Mouse (Mus musculus) hindbrain, embryonic 11.5 days (tissue): ENCODE results near the gene Btc. TPM values are rescaled to one million over a fixed set of nuclear protein-coding genes. Genes with fewer than 3 reads are reported as not detected.

Source experiments
- ATAC-seq: fragments of 200-750 bp; cut with Nextera tagmentation; 2 replicates; pipeline ENCODE4 v1.8.0; 2017; ENCODE audit warnings: mild to moderate bottlenecking, moderate TSS enrichment, moderate library complexity; ENCODE audit not compliant: low FRiP score
- DNase-seq: peaks from one replicate; pipeline ENCODE4 v3.0.0-alpha.2; 2015; ENCODE audit warnings: low spot score
- H3K27ac ChIP-seq: fragments of 300-500 bp; sonication (generic); 2 replicates; pipeline ENCODE4 v1.5.1; 2014; ENCODE audit warnings: mild to moderate bottlenecking, low read depth, low read length
- H3K27me3 ChIP-seq: fragments of 300-500 bp; sonication (generic); 2 replicates; pipeline ENCODE4 v1.6.1; 2014; ENCODE audit warnings: mild to moderate bottlenecking, low read length, moderate library complexity, mixed read lengths; ENCODE audit not compliant: control insufficient read depth, insufficient read depth
- H3K36me3 ChIP-seq: fragments of 300-500 bp; sonication (generic); 2 replicates; pipeline ENCODE4 v1.6.1; 2014; ENCODE audit warnings: mild to moderate bottlenecking, low read length, moderate library complexity, mixed read lengths; ENCODE audit not compliant: control insufficient read depth, insufficient read depth
- H3K4me1 ChIP-seq: fragments of 300-500 bp; sonication (generic); replicated peaks from 2 replicates; pipeline ENCODE4 v1.6.1; 2014; ENCODE audit warnings: low read length, mixed read lengths; ENCODE audit not compliant: control insufficient read depth, insufficient read depth
- H3K4me2 ChIP-seq: fragments of 300-500 bp; sonication (generic); replicated peaks from 2 replicates; pipeline ENCODE4 v1.6.1; 2014; ENCODE audit warnings: mild to moderate bottlenecking, low read depth, low read length
- H3K4me3 ChIP-seq: fragments of 300-500 bp; sonication (generic); 2 replicates; pipeline ENCODE4 v1.5.1; 2014; ENCODE audit warnings: low read depth, low read length
- H3K9ac ChIP-seq: fragments of 300-500 bp; sonication (generic); 2 replicates; pipeline ENCODE4 v1.6.1; 2014; ENCODE audit warnings: low read depth, low read length
- H3K9me3 ChIP-seq: fragments of 300-500 bp; sonication (generic); 2 replicates; pipeline ENCODE4 v1.6.1; 2016; ENCODE audit warnings: low read length; ENCODE audit not compliant: control insufficient read depth
- WGBS: fragments of 180-500 bp; shearing (Covaris S2); extraction: QIAGEN DNeasy Blood & Tissue Kit; methylation state at CpG from one replicate; pipeline ENCODE4 v1.1.7; 2014; 5-methylcytosine and 5-hydroxymethylcytosine counted together
- polyA plus RNA-seq: library from polyadenylated mRNA; unstranded; fragments of >200 nt; fragmentation: Nextera tagmentation; extraction: Ambion mirVana; gene quantifications from 2 replicates; pipeline ENCODE4 v1.2.1, GENCODE M21; 2014

Btc gene
- polyA plus RNA-seq, result not detected in 2 replicates

GRCm38 (mm10) chr5:91402339-91403211 lies at the start of gene Btc:
Gene Btc (minus strand): TSS chr5:91402994.
- Histone ChIP-seq H3K4me1 (no peaks in the 10 kb centered on the region), H3K4me3 (peak within 1 kb of the TSS; percentile 18), H3K9me3 (no peaks in the 10 kb centered on the region), H3K36me3 (no peaks in the 10 kb centered on the region), H3K27ac (no peak within 1 kb of the TSS), H3K9ac (no peak within 1 kb of the TSS), H3K4me2 (peak within 1 kb of the TSS; percentile 22), H3K27me3 (no peaks in the 10 kb centered on the region)
- peak; percentile 27 for DNase-seq
- WGBS, result 19% methylated on average over 19 of the region's 19 CpGs
- ATAC-seq, result peak; percentile 73

- ATAC-seq, result peak; percentile 90
- Histone ChIP-seq H3K9ac (no peak overlapping the region), H3K4me2 (no peak overlapping the region), H3K4me1 (no peaks in the 10 kb centered on the region), H3K36me3 (no peaks in the 10 kb centered on the region), H3K4me3 (no peak overlapping the region), H3K9me3 (no peaks in the 10 kb centered on the region), H3K27me3 (no peaks in the 10 kb centered on the region), H3K27ac (no peak overlapping the region)
- 42% methylated on average over 3 of the region's 3 CpGs for WGBS
- DNase-seq, result peak; percentile 39
Observed at GRCm38 (mm10) chr5:91444981-91445517, 42.3 kb upstream of the Btc start.

- Histone ChIP-seq H3K4me2 (no peak overlapping the region), H3K4me1 (no peaks in the 10 kb centered on the region), H3K27me3 (no peaks in the 10 kb centered on the region), H3K27ac (no peak overlapping the region), H3K36me3 (no peaks in the 10 kb centered on the region), H3K9ac (no peak overlapping the region), H3K9me3 (no peaks in the 10 kb centered on the region), H3K4me3 (no peak overlapping the region)
- ATAC-seq (no peak), DNase-seq (no peak)
- 69% methylated on average over 6 of the region's 6 CpGs for WGBS
Observed at GRCm38 (mm10) chr5:91436563-91436962, 33.8 kb upstream of the Btc start.

GRCm38 (mm10) chr5:91434723-91435658 lies 32.2 kb upstream of the Btc start:
- Histone ChIP-seq H3K9ac (no peak overlapping the region), H3K4me1 (no peaks in the 10 kb centered on the region), H3K27me3 (no peaks in the 10 kb centered on the region), H3K4me3 (no peak overlapping the region), H3K9me3 (no peaks in the 10 kb centered on the region), H3K27ac (no peak overlapping the region), H3K36me3 (no peaks in the 10 kb centered on the region), H3K4me2 (no peak overlapping the region)
- DNase-seq, result no peak
- peak; percentile 41 for ATAC-seq
- WGBS, result 67% methylated on average over 6 of the region's 6 CpGs

- no peaks in the 10 kb centered on the region for H3K4me1 ChIP-seq
- no peak overlapping the region for H3K27ac ChIP-seq
- no peaks in the 10 kb centered on the region for H3K27me3 ChIP-seq
- H3K9me3 ChIP-seq, result no peaks in the 10 kb centered on the region
- ATAC-seq (no peak), DNase-seq (no peak)
- 49% methylated on average over 8 of the region's 8 CpGs for WGBS
- no peak overlapping the region for H3K4me2 ChIP-seq
- H3K36me3 ChIP-seq, result no peaks in the 10 kb centered on the region
- no peak overlapping the region for H3K4me3 ChIP-seq
- no peak overlapping the region for H3K9ac ChIP-seq
Observed at GRCm38 (mm10) chr5:91428547-91428946, 25.8 kb upstream of the Btc start.

GRCm38 (mm10) chr5:91413814-91414213 lies 11.0 kb upstream of the Btc start:
- ATAC-seq (no peak), DNase-seq (no peak)
- 87% methylated on average over 8 of the region's 8 CpGs for WGBS
- H3K27ac ChIP-seq, result no peak overlapping the region
- no peaks in the 10 kb centered on the region for H3K36me3 ChIP-seq
- H3K4me2 ChIP-seq, result no peak overlapping the region
- H3K4me1 ChIP-seq, result no peaks in the 10 kb centered on the region
- no peak overlapping the region for H3K9ac ChIP-seq
- no peaks in the 10 kb centered on the region for H3K9me3 ChIP-seq
- no peaks in the 10 kb centered on the region for H3K27me3 ChIP-seq
- H3K4me3 ChIP-seq, result no peak overlapping the region

- H3K9ac ChIP-seq, result no peak overlapping the region
- ATAC-seq (no peak), DNase-seq (no peak)
- no peaks in the 10 kb centered on the region for H3K4me1 ChIP-seq
- no peaks in the 10 kb centered on the region for H3K36me3 ChIP-seq
- no peak overlapping the region for H3K4me3 ChIP-seq
- H3K27me3 ChIP-seq, result no peaks in the 10 kb centered on the region
- no peak overlapping the region for H3K4me2 ChIP-seq
- no peak overlapping the region for H3K27ac ChIP-seq
- no peaks in the 10 kb centered on the region for H3K9me3 ChIP-seq
- WGBS, result 91% methylated on average over 5 of the region's 5 CpGs
Observed at GRCm38 (mm10) chr5:91404263-91404662, 1.5 kb upstream of the Btc start.

- H3K27ac ChIP-seq, result no peak overlapping the region
- WGBS, result 83% methylated on average over 4 of the region's 4 CpGs
- H3K36me3 ChIP-seq, result no peaks in the 10 kb centered on the region
- H3K27me3 ChIP-seq, result no peaks in the 10 kb centered on the region
- H3K4me2 ChIP-seq, result no peak overlapping the region
- ATAC-seq, result no peak
- H3K9me3 ChIP-seq, result no peaks in the 10 kb centered on the region
- H3K4me1 ChIP-seq, result no peaks in the 10 kb centered on the region
- no peak for DNase-seq
- H3K4me3 ChIP-seq, result no peak overlapping the region
- no peak overlapping the region for H3K9ac ChIP-seq
Observed at GRCm38 (mm10) chr5:91403281-91403680, 487 bp upstream of the Btc start.
